Mouse (Mus musculus): ENCODE results near the gene Ppib. TPM values are rescaled to one million over a fixed set of nuclear protein-coding genes. Genes with fewer than 3 reads are reported as not detected.
A peak's percentile ranks its signal among the peaks of the same experiment; 100 is the strongest.

Gene Ppib
- polyA plus RNA-seq, 1 experiment from 2014 or later, result 834 TPM

GRCm38 (mm10) chr9:66081999-66082398 lies 22.0 kb downstream of the Ppib start:
- no peak overlapping the region for H3K4me3 ChIP-seq (ENCODE audit: low read depth, low read length)
- WGBS, result 69% methylated on average over 4 of the region's 4 CpGs

DNA sequence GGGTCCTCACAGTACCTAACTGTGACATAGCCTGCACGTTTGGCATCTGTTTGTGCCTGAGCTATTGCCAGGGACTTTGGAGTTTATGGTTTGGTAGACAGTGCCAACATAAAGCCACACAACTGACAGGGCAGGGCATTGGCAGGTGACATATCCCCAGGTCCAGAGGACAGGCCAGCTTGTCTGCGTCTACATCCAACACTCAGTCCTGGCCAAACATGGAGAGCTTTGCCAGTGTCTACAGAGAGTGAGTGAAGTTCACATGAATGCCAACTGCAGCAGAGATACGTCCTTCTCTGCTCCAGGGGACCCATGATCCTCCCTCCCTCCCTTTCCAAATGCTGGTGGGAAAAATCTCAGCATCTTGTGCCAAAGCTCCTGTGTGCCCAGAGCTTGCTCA lies 24.1 kb downstream of the Ppib start:
- WGBS, result 91% methylated on average over 3 of the region's 3 CpGs
- DNase-seq (ENCODE audit: low spot score) (no peak), ATAC-seq (ENCODE audit: low read depth) (no peak)
- Histone ChIP-seq H3K4me1 (ENCODE audit: control insufficient read depth, insufficient read depth, low read length) (no peaks in the 10 kb centered on the region), H3K27ac (replicated peaks; ENCODE audit: low read depth, low read length) (no peak overlapping the region), H3K4me2 (ENCODE audit: low read depth, low read length) (no peak overlapping the region), H3K4me3 (ENCODE audit: low read depth, low read length) (no peak overlapping the region), H3K27me3 (replicated peaks; ENCODE audit: control insufficient read depth, insufficient read depth, low read length) (no peaks in the 10 kb centered on the region), H3K9me3 (ENCODE audit: control insufficient read depth, low read length) (no peaks in the 10 kb centered on the region), H3K9ac (ENCODE audit: low read depth, low read length) (no peak overlapping the region), H3K36me3 (ENCODE audit: control insufficient read depth, insufficient read depth, low read length) (peaks cover 30% of the 10 kb centered on the region)

More at GRCm38 (mm10) chr9:66081999-66082398, 22.0 kb downstream of the Ppib start:
- DNase-seq (ENCODE audit: low spot score) (no peak), ATAC-seq (ENCODE audit: low read depth) (no peak)
- Histone ChIP-seq H3K4me1 (ENCODE audit: control insufficient read depth, insufficient read depth, low read length) (no peaks in the 10 kb centered on the region), H3K4me2 (ENCODE audit: low read depth, low read length) (no peak overlapping the region), H3K36me3 (ENCODE audit: control insufficient read depth, insufficient read depth, low read length) (peaks cover 8% of the 10 kb centered on the region), H3K27ac (replicated peaks; ENCODE audit: low read depth, low read length) (no peak overlapping the region), H3K27me3 (replicated peaks; ENCODE audit: control insufficient read depth, insufficient read depth, low read length) (no peaks in the 10 kb centered on the region), H3K9me3 (ENCODE audit: control insufficient read depth, low read length) (no peaks in the 10 kb centered on the region), H3K9ac (ENCODE audit: low read depth, low read length) (no peak overlapping the region)

DNA sequence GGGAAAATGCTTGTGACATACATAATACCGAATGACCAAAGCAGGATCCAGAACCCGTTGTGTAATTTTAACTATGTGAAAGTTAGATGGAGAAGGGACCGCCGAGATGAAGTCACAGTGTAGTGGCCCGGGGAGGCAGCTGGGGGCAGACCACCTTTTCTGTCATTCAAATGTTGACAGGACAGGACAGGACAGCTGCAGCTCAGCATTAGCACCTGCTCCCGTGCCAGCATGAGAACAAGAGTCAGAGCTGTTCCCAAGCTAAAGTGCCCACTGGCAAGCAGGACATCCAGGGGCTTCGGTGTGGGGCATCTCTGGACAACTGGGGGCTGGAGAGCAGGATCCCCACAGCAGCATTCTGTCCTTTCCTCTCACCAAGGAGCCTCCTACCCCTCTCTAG lies 27.0 kb downstream of the Ppib start:
- 90% methylated on average over 7 of the region's 7 CpGs for WGBS
- Histone ChIP-seq H3K27me3 (replicated peaks; ENCODE audit: control insufficient read depth, insufficient read depth, low read length) (no peaks in the 10 kb centered on the region), H3K4me3 (ENCODE audit: low read depth, low read length) (no peak overlapping the region), H3K27ac (replicated peaks; ENCODE audit: low read depth, low read length) (no peak overlapping the region), H3K9ac (ENCODE audit: low read depth, low read length) (no peak overlapping the region), H3K4me2 (ENCODE audit: low read depth, low read length) (no peak overlapping the region), H3K9me3 (ENCODE audit: control insufficient read depth, low read length) (no peaks in the 10 kb centered on the region), H3K36me3 (ENCODE audit: control insufficient read depth, insufficient read depth, low read length) (peaks cover 59% of the 10 kb centered on the region), H3K4me1 (ENCODE audit: control insufficient read depth, insufficient read depth, low read length) (no peaks in the 10 kb centered on the region)
- ATAC-seq (ENCODE audit: low read depth), result no peak
- DNase-seq (ENCODE audit: low spot score), result no peak

DNA sequence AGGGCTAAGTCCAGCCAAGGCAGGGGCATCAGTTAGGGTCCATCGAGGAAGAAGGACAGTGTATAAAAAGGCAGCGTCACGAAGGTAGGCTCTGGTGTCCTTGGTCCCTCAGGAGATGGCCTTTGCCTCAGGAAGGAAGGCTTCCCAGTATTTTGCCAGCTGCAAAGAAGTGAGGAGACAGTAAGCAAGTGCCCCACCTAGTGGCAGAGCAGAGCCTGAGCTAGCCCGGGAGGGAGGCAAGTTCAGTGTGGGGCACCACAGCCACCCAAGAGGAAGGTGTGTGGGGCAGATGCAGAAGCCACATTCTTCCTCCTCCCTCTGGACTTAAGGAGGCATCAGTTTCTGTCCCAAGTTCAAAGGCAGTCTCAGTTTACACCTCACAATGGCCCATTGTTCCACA lies 28.4 kb downstream of the Ppib start:
- 25% methylated on average over 4 of the region's 4 CpGs for WGBS
- DNase-seq (ENCODE audit: low spot score), result peak; percentile 64
- H3K36me3 ChIP-seq (ENCODE audit: control insufficient read depth, insufficient read depth, low read length), result peaks cover 73% of the 10 kb centered on the region
- H3K9ac ChIP-seq (ENCODE audit: low read depth, low read length), result no peak overlapping the region
- no peak overlapping the region for H3K4me2 ChIP-seq (ENCODE audit: low read depth, low read length)
- no peaks in the 10 kb centered on the region for H3K4me1 ChIP-seq (ENCODE audit: control insufficient read depth, insufficient read depth, low read length)
- no peaks in the 10 kb centered on the region for H3K9me3 ChIP-seq (ENCODE audit: control insufficient read depth, low read length)
- ATAC-seq (ENCODE audit: low read depth), result peak; percentile 54; the same call in 1 of the 2 replicates
- H3K27ac ChIP-seq (replicated peaks; ENCODE audit: low read depth, low read length), result no peak overlapping the region
- no peaks in the 10 kb centered on the region for H3K27me3 ChIP-seq (replicated peaks; ENCODE audit: control insufficient read depth, insufficient read depth, low read length)
- no peak overlapping the region for H3K4me3 ChIP-seq (ENCODE audit: low read depth, low read length)

GRCm38 (mm10) chr9:66090593-66091244 lies 30.7 kb downstream of the Ppib start:
- Histone ChIP-seq H3K27ac (replicated peaks; ENCODE audit: low read depth, low read length) (no peak overlapping the region), H3K9ac (ENCODE audit: low read depth, low read length) (no peak overlapping the region), H3K4me2 (ENCODE audit: low read depth, low read length) (no peak overlapping the region), H3K4me1 (ENCODE audit: control insufficient read depth, insufficient read depth, low read length) (no peaks in the 10 kb centered on the region), H3K4me3 (ENCODE audit: low read depth, low read length) (no peak overlapping the region), H3K36me3 (ENCODE audit: control insufficient read depth, insufficient read depth, low read length) (peaks cover 94% of the 10 kb centered on the region), H3K27me3 (replicated peaks; ENCODE audit: control insufficient read depth, insufficient read depth, low read length) (no peaks in the 10 kb centered on the region), H3K9me3 (ENCODE audit: control insufficient read depth, low read length) (no peaks in the 10 kb centered on the region)
- DNase-seq (ENCODE audit: low spot score) (no peak), ATAC-seq (ENCODE audit: low read depth) (no peak)
- 85% methylated on average over 13 of the region's 13 CpGs for WGBS

DNA sequence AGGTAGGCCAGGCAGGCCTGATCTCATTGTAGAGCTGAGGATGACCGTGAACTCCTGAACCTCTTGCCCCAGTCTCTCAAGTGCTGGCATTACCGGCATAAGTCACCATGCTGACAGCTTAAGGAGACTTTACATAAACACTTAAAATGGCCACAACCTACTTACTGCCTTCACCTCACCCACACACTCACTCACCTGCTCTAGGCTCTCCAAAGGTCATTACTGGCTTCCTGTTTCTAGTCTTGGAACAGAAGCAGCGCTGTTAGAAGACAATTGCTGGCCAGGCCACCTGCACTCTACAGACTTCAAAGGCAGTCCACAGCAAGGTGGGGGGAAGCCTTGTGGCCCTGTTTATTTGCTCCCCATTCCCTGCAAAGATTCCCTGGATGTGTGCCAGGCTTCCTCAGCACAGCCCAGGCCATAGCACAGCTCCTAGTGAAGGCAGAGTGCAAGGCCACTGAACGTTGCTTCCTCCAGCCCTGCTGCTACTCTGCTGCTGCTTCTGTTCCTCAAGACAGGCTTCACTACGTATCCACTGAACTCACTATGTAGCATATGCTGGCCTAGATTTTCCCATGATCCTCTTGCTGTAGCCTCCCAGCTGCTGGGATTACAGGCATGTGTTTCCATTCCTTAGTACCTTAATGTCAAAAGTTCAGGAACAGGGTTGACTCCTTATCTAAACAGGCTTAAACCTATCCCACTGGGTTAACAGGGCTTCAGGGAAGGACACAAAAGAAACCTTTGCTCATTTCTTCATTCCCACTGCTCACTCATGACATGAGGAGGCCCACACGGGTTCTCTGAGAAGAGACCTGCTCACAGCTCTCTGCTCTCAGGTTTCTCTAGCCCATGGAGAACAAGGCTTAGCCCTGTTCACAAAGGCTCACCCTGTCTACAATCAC lies 31.6 kb downstream of the Ppib start:
- H3K27ac ChIP-seq (replicated peaks; ENCODE audit: low read depth, low read length), result peak overlapping the region; percentile 5; the same call in 1 of the 2 replicates
- ATAC-seq (ENCODE audit: low read depth) (no peak), DNase-seq (ENCODE audit: low spot score) (peak; percentile 15)
- H3K9ac ChIP-seq (ENCODE audit: low read depth, low read length), result no peak overlapping the region
- H3K27me3 ChIP-seq (replicated peaks; ENCODE audit: control insufficient read depth, insufficient read depth, low read length), result no peaks in the 10 kb centered on the region
- H3K4me2 ChIP-seq (ENCODE audit: low read depth, low read length), result no peak overlapping the region
- H3K9me3 ChIP-seq (ENCODE audit: control insufficient read depth, low read length), result no peaks in the 10 kb centered on the region
- no peak overlapping the region for H3K4me3 ChIP-seq (ENCODE audit: low read depth, low read length)
- peaks cover 98% of the 10 kb centered on the region for H3K36me3 ChIP-seq (ENCODE audit: control insufficient read depth, insufficient read depth, low read length)
- WGBS, result 62% methylated on average over 6 of the region's 6 CpGs
- H3K4me1 ChIP-seq (ENCODE audit: control insufficient read depth, insufficient read depth, low read length), result no peaks in the 10 kb centered on the region

- no peak overlapping the region for H3K27ac ChIP-seq (replicated peaks; ENCODE audit: low read depth, low read length)
- no peak for ATAC-seq (ENCODE audit: low read depth)
Measured at GRCm38 (mm10) chr9:66092664-66093063, 32.6 kb downstream of the Ppib start.

DNA sequence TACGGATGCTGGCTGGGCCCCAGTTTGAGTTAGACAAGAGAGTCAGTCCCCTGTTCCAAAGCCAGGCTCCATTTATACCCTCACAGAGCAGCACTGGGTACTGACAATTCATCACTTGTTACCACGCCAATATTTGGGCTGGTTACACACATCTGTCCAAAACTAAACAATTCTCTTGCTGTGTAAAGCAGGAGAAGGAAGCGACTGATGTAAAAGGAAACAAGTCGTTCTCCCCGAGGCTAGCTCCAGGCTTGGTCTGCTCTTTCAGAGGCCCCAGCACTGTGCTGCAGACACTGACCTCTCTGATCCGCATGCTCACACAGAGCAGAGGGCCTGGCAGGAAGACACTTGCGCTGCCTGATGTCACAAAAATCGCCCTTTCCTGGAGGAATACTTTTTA lies 41.6 kb downstream of the Ppib start:
- H3K4me2 ChIP-seq (ENCODE audit: low read depth, low read length), result no peak overlapping the region
- DNase-seq (ENCODE audit: low spot score) (peak; percentile 35), ATAC-seq (ENCODE audit: low read depth) (peak; percentile 63; the same call in 1 of the 2 replicates)
- H3K4me1 ChIP-seq (ENCODE audit: control insufficient read depth, insufficient read depth, low read length), result no peaks in the 10 kb centered on the region
- H3K9me3 ChIP-seq (ENCODE audit: control insufficient read depth, low read length), result no peaks in the 10 kb centered on the region
- 47% methylated on average over 8 of the region's 8 CpGs for WGBS
- no peak overlapping the region for H3K27ac ChIP-seq (replicated peaks; ENCODE audit: low read depth, low read length)
- H3K4me3 ChIP-seq (ENCODE audit: low read depth, low read length), result no peak overlapping the region
- H3K9ac ChIP-seq (ENCODE audit: low read depth, low read length), result no peak overlapping the region
- no peaks in the 10 kb centered on the region for H3K27me3 ChIP-seq (replicated peaks; ENCODE audit: control insufficient read depth, insufficient read depth, low read length)
- H3K36me3 ChIP-seq (ENCODE audit: control insufficient read depth, insufficient read depth, low read length), result peaks cover 83% of the 10 kb centered on the region

More at GRCm38 (mm10) chr9:66092664-66093063, 32.6 kb downstream of the Ppib start:
- H3K36me3 ChIP-seq (ENCODE audit: control insufficient read depth, insufficient read depth, low read length), result peaks cover 97% of the 10 kb centered on the region
- no peak overlapping the region for H3K4me2 ChIP-seq (ENCODE audit: low read depth, low read length)
- no peak for DNase-seq (ENCODE audit: low spot score)
- WGBS, result 43% methylated on average over 2 of the region's 2 CpGs
- H3K4me3 ChIP-seq (ENCODE audit: low read depth, low read length), result no peak overlapping the region
- H3K9me3 ChIP-seq (ENCODE audit: control insufficient read depth, low read length), result no peaks in the 10 kb centered on the region
- no peaks in the 10 kb centered on the region for H3K4me1 ChIP-seq (ENCODE audit: control insufficient read depth, insufficient read depth, low read length)
- no peaks in the 10 kb centered on the region for H3K27me3 ChIP-seq (replicated peaks; ENCODE audit: control insufficient read depth, insufficient read depth, low read length)
- H3K9ac ChIP-seq (ENCODE audit: low read depth, low read length), result no peak overlapping the region
